Mouse (Mus musculus) CH12.LX (cell line): Measurements from ENCODE around the gene Znhit3. TPM values are rescaled to one million over a fixed set of nuclear protein-coding genes. Genes with fewer than 3 reads are reported as not detected.

ENCODE experiments used
- DNase-seq: peaks from one replicate; pipeline ENCODE4 v3.0.0-alpha.2; 2013; ENCODE audit errors: extremely low read depth
- H3K27ac ChIP-seq: 2 replicates; pipeline ENCODE4 v1.5.1; 2012; ENCODE audit warnings: low read depth, mild to moderate bottlenecking, control low read depth, moderate library complexity; ENCODE audit not compliant: insufficient read depth
- H3K27me3 ChIP-seq: replicated peaks from 2 replicates; pipeline ENCODE3; 2012; ENCODE audit warnings: inconsistent platforms
- H3K36me3 ChIP-seq, 2 experiments: replicated peaks in 1 of 2; 2 replicates each; pipeline versions ENCODE3 to v1.6.1; 2012; ENCODE audit warnings: inconsistent platforms in 1 of 2, low read length in 1 of 2, mild to moderate bottlenecking in 1 of 2, mixed read lengths in 1 of 2, moderate library complexity in 1 of 2; ENCODE audit not compliant: control insufficient read depth in 1 of 2, insufficient read depth in 1 of 2
- H3K4me1 ChIP-seq, 2 experiments: 2 replicates each; pipeline ENCODE4 v1.6.1; 2012; ENCODE audit warnings: inconsistent platforms in 1 of 2, moderate library complexity in 1 of 2; ENCODE audit not compliant: insufficient read depth in 2 of 2, control insufficient read depth in 1 of 2
- H3K4me2 ChIP-seq: 2 replicates; pipeline ENCODE4 v1.6.1; 2012; ENCODE audit warnings: low read depth, mild to moderate bottlenecking, control low read depth; ENCODE audit not compliant: poor library complexity, insufficient read depth, severe bottlenecking
- H3K4me3 ChIP-seq, 3 experiments: fragments of 150-350 bp in 1 of 3; sonication (generic) in 1 of 3; replicated peaks in 1 of 3; 2 replicates each; pipeline versions ENCODE3 to v1.5.1; 2011 to 2012; ENCODE audit warnings: low read depth in 2 of 3, low read length in 2 of 3, mild to moderate bottlenecking in 2 of 3, moderate library complexity in 2 of 3, control low read depth in 1 of 3, improper control_type of control experiment in 1 of 3, inconsistent platforms in 1 of 3, mixed read lengths in 1 of 3; ENCODE audit not compliant: poor library complexity in 1 of 3
- H3K79me2 ChIP-seq: replicated peaks from 2 replicates; pipeline ENCODE4 v1.6.1; 2012; ENCODE audit warnings: mild to moderate bottlenecking, moderate library complexity; ENCODE audit not compliant: control insufficient read depth, poor library complexity, insufficient read depth, severe bottlenecking; ENCODE audit errors: extremely low read depth
- H3K9ac ChIP-seq: 2 replicates; pipeline ENCODE4 v1.6.1; 2012; ENCODE audit warnings: low read depth, mild to moderate bottlenecking, control low read depth, moderate library complexity; ENCODE audit not compliant: insufficient read depth
- H3K9me3 ChIP-seq: replicated peaks from 2 replicates; pipeline ENCODE3; 2012; ENCODE audit warnings: low read length, inconsistent platforms, mixed read lengths
- BHLHE40 ChIP-seq: IDR thresholded peaks from 2 replicates; pipeline ENCODE4 v1.6.1; 2011; ENCODE audit warnings: mild to moderate bottlenecking, low read depth, low read length, improper control_type of control experiment
- CHD1 ChIP-seq: IDR thresholded peaks from 2 replicates; pipeline ENCODE4 v1.6.1; 2012; ENCODE audit warnings: low read depth, low read length, improper control_type of control experiment, inconsistent platforms
- CHD2 ChIP-seq: IDR thresholded peaks from 2 replicates; pipeline ENCODE4 v1.6.1; 2011; ENCODE audit warnings: low read length, improper control_type of control experiment
- CTCF ChIP-seq, 2 experiments: IDR thresholded peaks in 1 of 2; conservative IDR thresholded peaks in 1 of 2; 2 replicates each; pipeline ENCODE4 v1.5.1; 2011 to 2012; ENCODE audit warnings: low read depth in 2 of 2, low read length in 2 of 2, improper control_type of control experiment in 1 of 2, inconsistent platforms in 1 of 2, mild to moderate bottlenecking in 1 of 2, moderate library complexity in 1 of 2
- E2F4 ChIP-seq: IDR thresholded peaks from 2 replicates; pipeline ENCODE4 v1.6.1; 2011; ENCODE audit warnings: low read depth, low read length, improper control_type of control experiment; ENCODE audit not compliant: insufficient replicate concordance
- ELF1 ChIP-seq: IDR thresholded peaks from 2 replicates; pipeline ENCODE4 v1.6.1; 2014; ENCODE audit warnings: low read depth, mild to moderate bottlenecking, inconsistent platforms, low read length, improper control_type of control experiment
- EP300 ChIP-seq: IDR thresholded peaks from 2 replicates; pipeline ENCODE4 v1.6.1; 2011; ENCODE audit warnings: low read length, improper control_type of control experiment
- ETS1 ChIP-seq: conservative IDR thresholded peaks from 2 replicates; pipeline ENCODE4 v1.6.1; 2012; ENCODE audit warnings: low read depth, mild to moderate bottlenecking, inconsistent platforms, low read length, improper control_type of control experiment, moderate library complexity
- GABPA ChIP-seq: IDR thresholded peaks from 2 replicates; pipeline ENCODE4 v1.6.1; 2012; ENCODE audit warnings: low read depth, low read length, improper control_type of control experiment, inconsistent platforms; ENCODE audit not compliant: insufficient replicate concordance
- HCFC1 ChIP-seq: IDR thresholded peaks from 2 replicates; pipeline ENCODE4 v1.6.1; 2012; ENCODE audit warnings: low read depth, mild to moderate bottlenecking, inconsistent platforms, low read length, improper control_type of control experiment
- IRF4 ChIP-seq: IDR thresholded peaks from 2 replicates; pipeline ENCODE4 v1.6.1; 2014; ENCODE audit warnings: low read depth, mild to moderate bottlenecking, inconsistent platforms, low read length, improper control_type of control experiment
- JUN ChIP-seq: IDR thresholded peaks from 2 replicates; pipeline ENCODE4 v1.6.1; 2011; ENCODE audit warnings: low read depth, mild to moderate bottlenecking, low read length, improper control_type of control experiment, moderate library complexity; ENCODE audit not compliant: insufficient read depth
- JUND ChIP-seq: conservative IDR thresholded peaks from 2 replicates; pipeline ENCODE4 v1.6.1; 2011; ENCODE audit warnings: low read depth, low read length, improper control_type of control experiment
- KAT2A ChIP-seq: IDR thresholded peaks from 2 replicates; pipeline ENCODE4 v1.6.1; 2012; ENCODE audit warnings: low read length, improper control_type of control experiment, inconsistent platforms; ENCODE audit not compliant: insufficient replicate concordance
- MAFK ChIP-seq: IDR thresholded peaks from 2 replicates; pipeline ENCODE4 v1.6.1; 2011; ENCODE audit warnings: low read length, improper control_type of control experiment; ENCODE audit not compliant: insufficient replicate concordance
- MAX ChIP-seq: IDR thresholded peaks from 2 replicates; pipeline ENCODE4 v1.6.1; 2011; ENCODE audit warnings: low read length, improper control_type of control experiment
- MAZ ChIP-seq: IDR thresholded peaks from 2 replicates; pipeline ENCODE4 v1.6.1; 2012; ENCODE audit warnings: low read depth, mild to moderate bottlenecking, inconsistent platforms, low read length, improper control_type of control experiment, moderate library complexity
- MEF2A ChIP-seq: IDR thresholded peaks from 2 replicates; pipeline ENCODE4 v1.6.1; 2014; ENCODE audit warnings: low read depth, mild to moderate bottlenecking, inconsistent platforms, low read length, improper control_type of control experiment, borderline replicate concordance
- MXI1 ChIP-seq: IDR thresholded peaks from 2 replicates; pipeline ENCODE4 v1.6.1; 2011; ENCODE audit warnings: mild to moderate bottlenecking, low read depth, low read length, improper control_type of control experiment
- MYC ChIP-seq: IDR thresholded peaks from 2 replicates; pipeline ENCODE4 v1.6.1; 2011; ENCODE audit warnings: low read depth, mild to moderate bottlenecking, improper control_type of control experiment, low read length
- NELFE ChIP-seq: IDR thresholded peaks from 2 replicates; pipeline ENCODE4 v1.6.1; 2011; ENCODE audit warnings: low read depth, low read length, improper control_type of control experiment
- NRF1 ChIP-seq: IDR thresholded peaks from 2 replicates; pipeline ENCODE4 v1.6.1; 2014; ENCODE audit warnings: low read depth, mild to moderate bottlenecking, inconsistent platforms, low read length, improper control_type of control experiment, moderate library complexity
- PAX5 ChIP-seq: IDR thresholded peaks from 2 replicates; pipeline ENCODE4 v1.6.1; 2012; ENCODE audit warnings: low read length, inconsistent platforms, mixed read lengths
- POLR2A ChIP-seq: IDR thresholded peaks from 2 replicates; pipeline ENCODE4 v1.6.1; 2011; ENCODE audit warnings: low read depth, mild to moderate bottlenecking, improper control_type of control experiment, low read length
- POLR2AphosphoS2 ChIP-seq: IDR thresholded peaks from 2 replicates; pipeline ENCODE4 v1.6.1; 2011; ENCODE audit warnings: low read depth, low read length, improper control_type of control experiment
- RAD21 ChIP-seq: IDR thresholded peaks from 2 replicates; pipeline ENCODE4 v1.6.1; 2011; ENCODE audit warnings: low read depth, mild to moderate bottlenecking, low read length, improper control_type of control experiment, moderate library complexity
- RCOR1 ChIP-seq: conservative IDR thresholded peaks from 2 replicates; pipeline ENCODE4 v1.6.1; 2012; ENCODE audit warnings: low read depth, mild to moderate bottlenecking, inconsistent platforms, low read length, improper control_type of control experiment
- SIN3A ChIP-seq: IDR thresholded peaks from 2 replicates; pipeline ENCODE4 v1.6.1; 2012; ENCODE audit warnings: low read length, improper control_type of control experiment, inconsistent platforms
- SMC3 ChIP-seq: IDR thresholded peaks from 2 replicates; pipeline ENCODE4 v1.6.1; 2011; ENCODE audit warnings: low read depth, low read length, improper control_type of control experiment
- TBP ChIP-seq: conservative IDR thresholded peaks from 2 replicates; pipeline ENCODE4 v1.6.1; 2011; ENCODE audit warnings: low read depth, low read length, improper control_type of control experiment
- TCF12 ChIP-seq: IDR thresholded peaks from 2 replicates; pipeline ENCODE4 v1.6.1; 2014; ENCODE audit warnings: low read depth, mild to moderate bottlenecking, inconsistent platforms, low read length, improper control_type of control experiment
- UBTF ChIP-seq: IDR thresholded peaks from 2 replicates; pipeline ENCODE4 v1.6.1; 2012; ENCODE audit warnings: low read depth, mild to moderate bottlenecking, inconsistent platforms, low read length, improper control_type of control experiment, moderate library complexity
- USF1 ChIP-seq: IDR thresholded peaks from 2 replicates; pipeline ENCODE4 v1.6.1; 2014; ENCODE audit warnings: low read depth, mild to moderate bottlenecking, inconsistent platforms, low read length, improper control_type of control experiment
- USF2 ChIP-seq: conservative IDR thresholded peaks from 2 replicates; pipeline ENCODE4 v1.6.1; 2011; ENCODE audit warnings: low read depth, low read length, improper control_type of control experiment
- ZC3H11A ChIP-seq: IDR thresholded peaks from 2 replicates; pipeline ENCODE4 v1.6.1; 2012; ENCODE audit warnings: low read depth, mild to moderate bottlenecking, inconsistent platforms, low read length, improper control_type of control experiment
- ZKSCAN1 ChIP-seq: IDR thresholded peaks from 2 replicates; pipeline ENCODE4 v1.6.1; 2012; ENCODE audit warnings: low read depth, inconsistent platforms, low read length, improper control_type of control experiment, borderline replicate concordance
- ZMIZ1 ChIP-seq: IDR thresholded peaks from 2 replicates; pipeline ENCODE4 v1.6.1; 2012; ENCODE audit warnings: low read depth, mild to moderate bottlenecking, inconsistent platforms, low read length, improper control_type of control experiment
- ZNF384 ChIP-seq: IDR thresholded peaks from 2 replicates; pipeline ENCODE4 v1.6.1; 2012; ENCODE audit warnings: low read depth, low read length, improper control_type of control experiment, inconsistent platforms
- dilution Hi-C: fragments of 300-500 bp; cut with MboI; formaldehyde crosslinking; loops from 2 replicates; pipeline ENCODE4 v1.14.3; 2020; ENCODE audit warnings: low sequenced_read_pairs; ENCODE audit not compliant: extremely low pct_unique_long_range_greater_than_20kb, extremely low pct_ligation_motif_present
- in situ Hi-C: fragments of 300-500 bp; cut with MboI; formaldehyde crosslinking; loops from 3 replicates; pipeline ENCODE4 v1.14.3; 2019; ENCODE audit warnings: low sequenced_read_pairs, low pct_ligation_motif_present, low pct_unique_long_range_greater_than_20kb, mixed read lengths
- polyA plus RNA-seq: library from polyadenylated mRNA; unstranded; fragments of >175 nt; gene quantifications from 2 replicates; pipeline ENCODE4 v1.2.1, GENCODE M21; 2012; ENCODE audit warnings: low read depth; ENCODE audit not compliant: insufficient read length
- total RNA-seq, 2 experiments: library from RNA; depleted of rRNA; stranded (reverse); fragments of 300-350 nt in 1 of 2; fragments of >200 nt in 1 of 2; gene quantifications; 2 replicates each; pipeline ENCODE4 v1.2.3; 2012 to 2014

Gene Znhit3
- total and polyA plus RNA-seq, 3 experiments = 59.3 to 130 (median 62.9) TPM

- in situ Hi-C loops (no loop called here), dilution Hi-C loops (no loop called here)
- H3K9ac ChIP-seq = peak overlapping the region; percentile 95
- peak; percentile 94 for DNase-seq
- H3K4me2 ChIP-seq = peak overlapping the region; percentile 11
- H3K27me3 ChIP-seq = no peaks in the 10 kb centered on the region
- peaks cover 1 to 39% of the 10 kb centered on the region in 2 experiments for H3K36me3 ChIP-seq
- H3K4me3 ChIP-seq = peak overlapping the region; percentile 80 to 96 (median 83)
- peaks cover 39% of the 10 kb centered on the region for H3K79me2 ChIP-seq
- H3K27ac ChIP-seq = peak overlapping the region; percentile 90
- TF ChIP-seq RAD21 (no peak), USF2 (no peak), GABPA (no peak; the same call in 1 of the 2 replicates), RCOR1 (no peak), ZNF384 (peak; percentile 4; the same call in 1 of the 2 replicates), UBTF (peak; percentile 62), NRF1 (no peak), MAFK (no peak), BHLHE40 (peak; percentile 51), MEF2A (no peak), ZMIZ1 (no peak), ZKSCAN1 (no peak), CHD2 (peak; percentile 93), MAX (peak; percentile 29; the same call in 1 of the 2 replicates), MXI1 (no peak; the same call in 1 of the 2 replicates), KAT2A (no peak), CHD1 (no peak), SMC3 (no peak), POLR2AphosphoS2 (no peak; the same call in 1 of the 2 replicates), TCF12 (peak; percentile 83), JUND (no peak), ELF1 (peak; percentile 53; the same call in 1 of the 2 replicates), TBP (peak; percentile 37; the same call in 1 of the 2 replicates), EP300 (no peak), JUN (no peak), ETS1 (no peak; the same call in 1 of the 2 replicates), CTCF (conservative IDR thresholded peaks at IDR 0.05 in 1 of 2, IDR thresholded peaks at IDR 0.05 in 1 of 2; ENCODE audit: low read depth in 2 of 2, low read length in 2 of 2) (no peak), NELFE (peak; percentile 53), MAZ (peak; percentile 99), HCFC1 (peak; percentile 79), E2F4 (no peak), PAX5 (no peak), USF1 (no peak), ZC3H11A (peak; percentile 92), POLR2A (peak; percentile 52; the same call in 1 of the 2 replicates), IRF4 (no peak; the same call in 1 of the 2 replicates), MYC (0 out of 2 replicates have a peak, but pooled peaks have one; percentile 31), SIN3A (peak; percentile 81)
- H3K4me1 ChIP-seq = peaks cover 8 to 53% of the 10 kb centered on the region in 2 experiments; a peak in 3 of 4 replicates
- no peaks in the 10 kb centered on the region for H3K9me3 ChIP-seq
These were observed 46.5 kb downstream of the Znhit3 start for GRCm38 (mm10) chr11:84869537-84870232.
